Mouse (Mus musculus) liver, embryonic 14.5 days (tissue): ENCODE results near the gene Fnbp1. TPM values are rescaled to one million over a fixed set of nuclear protein-coding genes. Genes with fewer than 3 reads are reported as not detected.

ENCODE experiments used
- ATAC-seq: fragments of 200-750 bp; cut with Nextera tagmentation; 2 replicates; pipeline ENCODE4 v1.8.0; 2017; ENCODE audit warnings: moderate number of reproducible peaks, mild to moderate bottlenecking, moderate library complexity; ENCODE audit not compliant: insufficient read depth
- DNase-seq, 3 experiments: peaks; one replicate each; pipeline ENCODE4 v3.0.0-alpha.2; 2012 to 2013; ENCODE audit warnings: low read depth in 3 of 3, low spot score in 3 of 3
- H3K27ac ChIP-seq: fragments of 300-500 bp; sonication (generic); 2 replicates; pipeline ENCODE4 v1.5.1; 2014; ENCODE audit warnings: moderate library complexity, mild to moderate bottlenecking, control low read depth, inconsistent platforms
- H3K27me3 ChIP-seq: fragments of 300-500 bp; sonication (generic); 2 replicates; pipeline ENCODE4 v1.6.1; 2014; ENCODE audit warnings: mild to moderate bottlenecking, low read length, moderate library complexity; ENCODE audit not compliant: control insufficient read depth, insufficient read depth
- H3K36me3 ChIP-seq: fragments of 300-500 bp; sonication (generic); replicated peaks from 2 replicates; pipeline ENCODE4 v1.6.1; 2014; ENCODE audit warnings: low read depth; ENCODE audit not compliant: control insufficient read depth, insufficient read depth
- H3K4me1 ChIP-seq, 2 experiments: fragments of 200-500 bp in 1 of 2; fragments of 300-500 bp in 1 of 2; sonication (generic) in 1 of 2; replicated peaks; 2 replicates each; pipeline ENCODE4 v1.6.1; 2012 to 2014; ENCODE audit warnings: antibody characterized with exemption in 1 of 2, inconsistent platforms in 1 of 2, low read length in 1 of 2; ENCODE audit not compliant: control insufficient read depth in 2 of 2, insufficient read depth in 2 of 2
- H3K4me2 ChIP-seq: fragments of 300-500 bp; sonication (generic); 2 replicates; pipeline ENCODE4 v1.6.1; 2014; ENCODE audit warnings: low read depth, mild to moderate bottlenecking, control low read depth, moderate library complexity
- H3K4me3 ChIP-seq, 2 experiments: fragments of 200-500 bp in 1 of 2; fragments of 300-500 bp in 1 of 2; sonication (generic) in 1 of 2; 2 replicates each; pipeline ENCODE4 v1.5.1; 2012 to 2014; ENCODE audit warnings: low read depth in 2 of 2, low read length in 2 of 2, mild to moderate bottlenecking in 2 of 2, control low read depth in 1 of 2, inconsistent platforms in 1 of 2, moderate library complexity in 1 of 2; ENCODE audit not compliant: insufficient read depth in 1 of 2
- H3K9ac ChIP-seq: fragments of 300-500 bp; sonication (generic); replicated peaks from 2 replicates; pipeline ENCODE4 v1.6.1; 2014; ENCODE audit warnings: mild to moderate bottlenecking, control low read depth, moderate library complexity
- H3K9me3 ChIP-seq: fragments of 300-500 bp; sonication (generic); 2 replicates; pipeline ENCODE4 v1.6.1; 2016; ENCODE audit warnings: low read length, mixed read lengths; ENCODE audit not compliant: control insufficient read depth
- CTCF ChIP-seq: IDR thresholded peaks from 2 replicates; pipeline ENCODE4 v1.5.1; 2016; ENCODE audit warnings: antibody characterized with exemption, low read depth, control low read depth
- EP300 ChIP-seq: IDR thresholded peaks from 2 replicates; pipeline ENCODE4 v1.6.1; 2016; ENCODE audit warnings: antibody characterized with exemption, low read depth
- WGBS: fragments of 180-500 bp; shearing (Covaris S2); extraction: QIAGEN DNeasy Blood & Tissue Kit; methylation state at CpG from one replicate; pipeline ENCODE4 v1.1.7; 2014; ENCODE audit not compliant: insufficient replicate concordance; 5-methylcytosine and 5-hydroxymethylcytosine counted together
- polyA plus RNA-seq, 2 experiments: library from polyadenylated mRNA; depleted of rRNA in 1 of 2; stranded (reverse) in 1 of 2; unstranded in 1 of 2; fragments of >200 nt; fragmentation: Nextera tagmentation in 1 of 2; extraction: Ambion mirVana in 1 of 2; gene quantifications; 2 replicates each; pipeline versions ENCODE4 v1.2.1 to v1.2.3; 2012 to 2014

The Fnbp1 gene
- polyA plus RNA-seq, 2 experiments = 3.9 to 6.4 TPM

- Histone ChIP-seq H3K9ac (no peak overlapping the region), H3K36me3 (peaks cover 2% of the 10 kb centered on the region; the same call in 1 of the 2 replicates), H3K27me3 (no peaks in the 10 kb centered on the region), H3K4me3 (no peak overlapping the region), H3K4me2 (no peak overlapping the region), H3K4me1 (peaks cover 0 to 14% of the 10 kb centered on the region in 2 experiments; a peak in 2 of 4 replicates), H3K27ac (no peak overlapping the region), H3K9me3 (no peaks in the 10 kb centered on the region)
- DNase-seq (no peak), ATAC-seq (no peak)
- 63% methylated on average over 8 of the region's 8 CpGs for WGBS
- no peak for TF ChIP-seq CTCF
- no peak for TF ChIP-seq EP300
These were observed 38.5 kb downstream of the Fnbp1 start for GRCm38 (mm10) chr2:31103321-31103720.

- Histone ChIP-seq H3K4me3 (no peak overlapping the region), H3K36me3 (peaks cover 2% of the 10 kb centered on the region; the same call in 1 of the 2 replicates), H3K27me3 (no peaks in the 10 kb centered on the region), H3K27ac (no peak overlapping the region), H3K9me3 (no peaks in the 10 kb centered on the region), H3K4me2 (no peak overlapping the region), H3K4me1 (peaks cover 0 to 7% of the 10 kb centered on the region in 2 experiments; a peak in 2 of 4 replicates), H3K9ac (no peak overlapping the region)
- WGBS = 71% methylated on average over 3 of the region's 3 CpGs
- no peak for ATAC-seq
- no peak for TF ChIP-seq EP300
- TF ChIP-seq CTCF = no peak
- no peak for DNase-seq
These were observed 40.5 kb downstream of the Fnbp1 start for GRCm38 (mm10) chr2:31101285-31101684.

- H3K27me3 ChIP-seq = no peaks in the 10 kb centered on the region
- no peaks in the 10 kb centered on the region for H3K9me3 ChIP-seq
- peaks cover 2% of the 10 kb centered on the region; the same call in 1 of the 2 replicates for H3K36me3 ChIP-seq
- H3K4me3 ChIP-seq = no peak overlapping the region
- peaks cover 0 to 7% of the 10 kb centered on the region in 2 experiments; a peak in 2 of 4 replicates for H3K4me1 ChIP-seq
- DNase-seq (no peak), ATAC-seq (no peak)
- no peak overlapping the region for H3K27ac ChIP-seq
- TF ChIP-seq CTCF (no peak), EP300 (no peak)
- H3K4me2 ChIP-seq = no peak overlapping the region
- 61% methylated on average over 8 of the region's 8 CpGs for WGBS
- H3K9ac ChIP-seq = no peak overlapping the region
These were observed 42.7 kb downstream of the Fnbp1 start for GRCm38 (mm10) chr2:31099079-31099478.

GRCm38 (mm10) chr2:31098616-31099015 is 43.2 kb downstream of the Fnbp1 start:
- Histone ChIP-seq H3K9ac (no peak overlapping the region), H3K4me1 (peaks cover 0 to 7% of the 10 kb centered on the region in 2 experiments; a peak in 2 of 4 replicates), H3K27ac (no peak overlapping the region), H3K9me3 (no peaks in the 10 kb centered on the region), H3K36me3 (peaks cover 2% of the 10 kb centered on the region; the same call in 1 of the 2 replicates), H3K27me3 (no peaks in the 10 kb centered on the region), H3K4me2 (no peak overlapping the region), H3K4me3 (no peak overlapping the region)
- 76% methylated on average over 11 of the region's 11 CpGs for WGBS
- ATAC-seq = no peak
- no peak for DNase-seq
- TF ChIP-seq EP300 = no peak
- no peak for TF ChIP-seq CTCF

- Histone ChIP-seq H3K27ac (no peak overlapping the region), H3K36me3 (peaks cover 2% of the 10 kb centered on the region; the same call in 1 of the 2 replicates), H3K4me1 (peaks cover 0 to 2% of the 10 kb centered on the region in 2 experiments; a peak in 1 of 4 replicates), H3K27me3 (no peaks in the 10 kb centered on the region), H3K4me2 (no peak overlapping the region), H3K9me3 (no peaks in the 10 kb centered on the region), H3K9ac (no peak overlapping the region), H3K4me3 (no peak overlapping the region)
- 66% methylated on average over 2 of the region's 2 CpGs for WGBS
- no peak for DNase-seq
- TF ChIP-seq EP300 (no peak), CTCF (no peak)
- ATAC-seq = no peak
These were observed 44.5 kb downstream of the Fnbp1 start for GRCm38 (mm10) chr2:31097276-31097675.
